Mouse (Mus musculus): ENCODE measurements around the gene Apoa4.

Gene Apoa4

DNA sequence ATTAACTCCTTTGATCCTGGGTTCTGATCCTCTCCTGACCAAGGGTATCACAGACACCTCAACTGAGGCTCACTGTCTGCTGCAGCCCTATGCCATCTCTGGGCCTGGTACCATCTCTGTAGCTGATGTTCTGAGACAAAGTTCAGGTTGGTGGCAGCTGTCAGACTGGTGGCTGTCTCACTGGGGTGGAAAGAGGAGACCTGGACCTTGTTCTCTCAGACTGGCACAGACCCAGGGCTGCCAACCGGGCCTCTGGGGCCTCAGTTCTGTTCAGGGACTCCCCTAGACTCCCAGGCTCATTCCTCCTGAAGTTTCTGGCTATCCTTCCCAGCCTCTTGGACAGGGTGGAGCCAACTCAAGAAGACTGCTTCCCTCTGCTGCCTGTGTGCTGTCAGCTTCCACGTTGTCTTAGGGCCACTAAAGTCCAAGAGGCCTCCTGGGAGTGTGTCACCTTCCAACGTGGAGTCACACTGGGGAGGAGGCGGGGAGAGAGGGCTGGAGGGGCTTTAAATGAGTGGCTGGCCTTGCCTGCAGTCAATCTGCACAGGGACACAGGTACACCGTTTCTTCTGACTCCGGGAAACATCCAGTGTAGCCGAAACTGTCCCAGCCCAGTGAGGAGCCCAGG lies at the start of gene Apoa4:
TSS of gene Apoa4 (plus strand) at position 171 of the 628 bp plus-strand sequence.
- 88% methylated on average over 7 of the region's 7 CpGs for WGBS

GRCm38 (mm10) chr9:46191234-46191633 lies 49.3 kb upstream of the Apoa4 start:
- WGBS = 68% methylated on average over 8 of the region's 8 CpGs

- WGBS = 6% methylated on average over 1 of the region's 1 CpGs
Observed at GRCm38 (mm10) chr9:46191644-46192043, 48.9 kb upstream of the Apoa4 start.

GRCm38 (mm10) chr9:46192642-46193041 lies 47.9 kb upstream of the Apoa4 start:
- 91% methylated on average over 6 of the region's 6 CpGs for WGBS

GRCm38 (mm10) chr9:46194809-46195208 lies 45.7 kb upstream of the Apoa4 start:
- WGBS = 82% methylated on average over 9 of the region's 9 CpGs

GRCm38 (mm10) chr9:46196699-46197169 lies 43.8 kb upstream of the Apoa4 start:
- WGBS = 61% methylated on average over 12 of the region's 12 CpGs

DNA sequence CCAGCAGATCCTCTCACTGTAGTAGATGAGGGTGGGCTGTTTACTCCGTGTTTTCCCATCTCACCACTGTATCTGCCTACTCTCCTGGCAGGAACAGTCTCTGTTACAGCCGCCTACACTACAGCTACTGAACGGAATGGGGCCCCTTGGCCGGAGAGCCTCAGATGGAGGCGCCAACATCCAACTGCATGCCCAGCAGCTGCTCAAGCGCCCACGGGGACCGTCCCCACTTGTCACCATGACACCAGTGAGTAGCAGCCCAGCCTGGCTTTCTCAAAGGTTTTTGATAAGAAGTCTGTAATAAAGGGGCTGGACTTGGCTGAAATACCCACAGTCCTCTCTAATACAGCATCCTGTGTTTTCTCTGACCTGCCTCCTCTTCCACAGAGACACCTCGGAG lies 42.0 kb upstream of the Apoa4 start:
- WGBS = 30% methylated on average over 9 of the region's 9 CpGs

DNA sequence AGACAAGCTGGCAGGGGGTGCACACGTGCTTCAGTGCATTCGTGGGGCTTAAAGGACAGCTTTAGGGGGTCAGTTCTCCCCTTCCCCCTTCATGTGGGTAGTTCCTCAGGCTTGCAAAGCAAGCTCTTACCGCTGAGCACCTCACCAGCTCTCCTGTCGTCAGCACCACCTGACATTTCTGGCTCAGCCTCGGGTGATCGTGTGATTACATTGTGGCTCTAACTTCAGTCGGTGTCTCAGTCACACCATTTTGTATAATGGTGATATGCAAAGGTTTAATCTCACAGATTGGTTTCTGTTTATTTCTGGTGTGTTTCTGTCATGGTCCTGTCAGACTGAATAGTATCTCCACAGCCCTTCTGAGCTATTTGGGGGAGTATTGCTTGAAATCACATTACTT lies 41.6 kb upstream of the Apoa4 start:
- 48% methylated on average over 7 of the region's 7 CpGs for WGBS

DNA sequence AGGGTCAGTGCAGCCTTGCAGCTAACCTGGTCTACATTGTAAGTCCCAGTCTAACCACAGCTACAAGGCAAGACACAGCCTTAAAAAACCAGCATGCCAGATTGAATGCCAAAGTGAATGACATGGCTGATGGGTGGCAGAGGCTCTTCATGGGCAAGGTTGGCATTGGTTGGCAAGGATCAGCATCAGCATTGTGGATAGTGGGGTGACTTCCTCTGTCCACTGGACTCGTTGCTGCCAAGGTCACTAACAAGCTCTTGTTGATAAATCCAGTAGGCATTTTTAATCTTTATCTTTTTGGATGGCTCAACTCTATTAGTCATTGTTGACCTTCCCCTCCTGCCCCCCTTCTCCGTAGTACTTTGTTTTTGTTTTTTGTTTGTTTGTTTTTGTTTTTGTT lies 40.9 kb upstream of the Apoa4 start:
- 75% methylated on average over 2 of the region's 2 CpGs for WGBS

DNA sequence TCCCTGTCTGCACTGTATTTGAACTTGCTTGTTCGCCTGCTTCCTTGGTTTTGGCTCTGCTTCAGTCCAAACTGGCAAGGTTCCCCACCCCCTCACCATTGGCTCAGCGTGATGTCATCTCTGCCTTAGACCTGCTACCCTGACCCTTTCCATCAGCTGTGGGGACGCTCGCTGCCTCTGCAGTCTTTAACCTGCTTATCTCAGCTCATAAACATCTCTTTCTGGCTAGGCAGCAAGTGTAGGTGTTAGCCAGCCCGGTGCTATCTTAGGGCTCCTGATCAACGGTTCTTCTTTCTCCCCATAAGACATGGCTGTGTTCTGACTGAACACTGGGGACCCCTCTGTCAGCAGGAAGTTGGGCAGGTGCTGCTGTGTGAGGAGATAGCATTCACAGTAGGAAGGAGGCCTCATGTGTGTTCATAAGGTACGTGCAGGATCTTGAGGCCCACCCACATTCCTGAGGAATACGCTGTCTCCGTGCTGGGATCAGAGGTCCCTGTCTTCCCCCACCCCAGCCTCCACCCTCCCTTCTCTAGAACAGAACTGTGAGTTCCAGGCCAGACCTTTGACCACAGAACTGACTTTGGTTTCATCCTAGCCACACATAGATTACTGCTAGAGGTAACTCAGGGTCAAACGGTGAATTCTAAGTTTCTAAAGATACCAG lies 33.5 kb upstream of the Apoa4 start:
- 57% methylated on average over 10 of the region's 10 CpGs for WGBS

DNA sequence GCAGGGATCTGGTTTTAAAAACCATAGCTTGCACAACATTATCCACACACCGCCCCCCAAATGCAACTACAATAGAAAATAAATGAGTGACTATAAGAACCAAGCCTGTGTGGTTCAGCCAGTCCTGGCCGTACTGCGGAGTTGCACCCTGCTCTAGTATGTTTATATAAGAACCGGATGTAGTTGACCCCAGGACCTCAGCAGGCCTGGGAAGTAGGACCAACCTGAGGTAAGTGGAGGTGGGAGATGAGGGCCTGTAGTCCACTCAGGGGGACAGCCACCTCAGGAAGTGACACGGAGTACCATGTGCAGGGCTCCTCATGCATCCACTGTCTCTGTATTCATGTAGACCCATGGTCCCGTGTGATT lies 33.0 kb upstream of the Apoa4 start:
- 87% methylated on average over 6 of the region's 6 CpGs for WGBS

GRCm38 (mm10) chr9:46208401-46208974 lies 32.0 kb upstream of the Apoa4 start:
- 80% methylated on average over 13 of the region's 13 CpGs for WGBS

DNA sequence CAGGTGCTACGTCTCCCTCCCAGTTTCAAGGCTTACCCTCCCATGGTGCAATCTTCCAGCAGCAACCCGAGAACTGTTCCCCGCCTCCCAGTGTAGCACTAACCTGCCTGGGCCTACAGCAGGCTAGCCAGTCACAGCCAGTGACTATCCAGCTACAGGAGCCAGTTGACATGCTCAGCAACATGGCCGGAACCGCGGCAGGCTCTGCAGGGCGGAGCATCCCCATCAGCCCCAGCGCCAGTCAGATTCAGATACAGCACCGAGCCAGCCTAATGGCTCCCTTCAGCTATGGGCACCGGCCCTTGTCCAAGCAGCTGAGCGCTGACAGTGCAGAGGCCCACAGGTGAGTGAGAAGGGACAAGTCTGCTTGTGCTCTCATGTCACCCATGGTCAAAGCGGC lies 30.0 kb upstream of the Apoa4 start:
- WGBS = 95% methylated on average over 12 of the region's 12 CpGs

GRCm38 (mm10) chr9:46214276-46214675 lies 26.2 kb upstream of the Apoa4 start:
- WGBS = 41% methylated on average over 4 of the region's 4 CpGs

DNA sequence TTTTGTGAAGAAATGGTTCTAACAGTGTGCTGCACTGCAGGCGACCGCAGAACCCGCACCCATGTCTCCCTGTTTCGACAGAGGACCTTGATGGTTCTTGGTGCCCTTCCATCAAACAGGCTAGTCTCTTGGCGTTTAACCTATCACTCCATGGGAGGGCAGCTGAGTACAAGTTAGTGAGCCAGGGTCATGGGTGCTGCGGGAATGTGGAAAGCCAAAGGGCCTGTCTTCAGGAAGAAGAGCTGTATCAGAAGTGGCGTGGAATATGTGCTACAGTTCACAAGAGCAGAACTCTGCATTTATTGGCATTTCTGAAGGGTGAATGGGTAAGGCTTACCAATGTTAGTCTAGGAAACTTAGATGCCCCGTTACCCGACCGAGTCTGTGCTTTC lies 25.6 kb upstream of the Apoa4 start:
- 89% methylated on average over 10 of the region's 10 CpGs for WGBS

- WGBS = 70% methylated on average over 11 of the region's 11 CpGs
Observed at GRCm38 (mm10) chr9:46215338-46216322, 24.9 kb upstream of the Apoa4 start.

GRCm38 (mm10) chr9:46216744-46217470 lies 23.6 kb upstream of the Apoa4 start:
- 90% methylated on average over 13 of the region's 13 CpGs for WGBS

DNA sequence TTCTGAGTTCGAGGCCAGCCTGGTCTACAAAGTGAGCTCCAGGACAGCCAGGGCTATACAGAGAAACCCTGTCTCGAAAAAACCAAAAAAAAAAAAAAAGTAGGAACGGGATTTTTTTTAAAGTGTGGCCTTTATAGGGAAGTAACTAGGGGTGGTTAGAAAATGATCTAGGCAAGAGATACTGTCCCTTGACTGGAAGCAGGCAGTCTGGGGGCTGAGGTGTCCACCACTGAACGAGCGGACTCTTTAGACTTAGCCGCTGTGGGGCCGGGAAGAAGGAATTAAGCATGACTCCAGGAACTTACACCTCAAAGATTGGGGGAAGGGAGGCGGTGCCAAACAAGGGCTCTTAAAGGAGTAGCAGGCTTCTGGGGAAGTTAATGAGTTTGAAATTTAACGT lies 22.3 kb upstream of the Apoa4 start:
- 89% methylated on average over 9 of the region's 9 CpGs for WGBS

DNA sequence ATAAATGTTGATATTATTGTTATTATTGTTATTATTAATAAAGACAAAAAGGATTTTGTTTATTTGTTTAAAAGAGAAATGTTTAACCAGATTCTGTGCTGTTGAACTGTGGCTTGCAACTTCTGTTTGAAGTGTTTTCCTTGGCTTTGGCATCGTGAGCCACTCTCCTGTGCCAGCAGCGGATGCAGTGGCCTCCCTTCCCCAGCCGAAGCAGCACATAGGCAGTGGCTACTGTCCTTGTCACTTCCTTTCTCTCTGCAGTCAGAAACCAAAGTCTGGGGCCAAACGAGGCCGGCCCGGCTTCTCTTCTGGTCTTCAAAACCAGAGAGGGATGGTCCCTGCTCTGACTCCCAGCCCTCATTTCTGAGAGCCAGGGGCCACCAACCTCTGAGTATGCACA lies 17.4 kb upstream of the Apoa4 start:
- 70% methylated on average over 6 of the region's 6 CpGs for WGBS

GRCm38 (mm10) chr9:46224101-46224500 lies 16.4 kb upstream of the Apoa4 start:
- 86% methylated on average over 3 of the region's 3 CpGs for WGBS

GRCm38 (mm10) chr9:46224945-46225660 lies 15.4 kb upstream of the Apoa4 start:
- 68% methylated on average over 5 of the region's 5 CpGs for WGBS

All from cerebral cortex, adult 2 months (tissue).